Mouse (Mus musculus) bone marrow, adult 2 months (tissue): ENCODE results near the gene Selenon. TPM values are rescaled to one million over a fixed set of nuclear protein-coding genes. Genes with fewer than 3 reads are reported as not detected.

Source experiments
- H3K27ac ChIP-seq: fragments of 200-500 bp; 2 replicates; pipeline ENCODE4 v1.5.1; 2012; ENCODE audit warnings: low read depth, mild to moderate bottlenecking, control low read depth, inconsistent platforms, low read length; ENCODE audit not compliant: control insufficient read depth, poor library complexity, insufficient read depth
- H3K4me1 ChIP-seq: fragments of 200-500 bp; 2 replicates; pipeline ENCODE4 v1.6.1; 2011; ENCODE audit warnings: low read length; ENCODE audit not compliant: control insufficient read depth, insufficient read depth
- H3K4me3 ChIP-seq: fragments of 200-500 bp; replicated peaks from 2 replicates; pipeline ENCODE3; 2011; ENCODE audit warnings: mild to moderate bottlenecking, low read depth, low read length, control low read depth; ENCODE audit not compliant: control insufficient read depth
- CTCF ChIP-seq: fragments of 200-500 bp; IDR thresholded peaks from 2 replicates; pipeline ENCODE4 v1.5.1; 2011; ENCODE audit warnings: low read length, control low read depth; ENCODE audit not compliant: control insufficient read depth, insufficient read depth
- POLR2A ChIP-seq: fragments of 200-500 bp; IDR thresholded peaks from 2 replicates; pipeline ENCODE4 v1.6.1; 2011; ENCODE audit warnings: low read depth, mild to moderate bottlenecking, control low read depth, low read length, borderline replicate concordance; ENCODE audit not compliant: control insufficient read depth
- WGBS: fragments of 180-500 bp; shearing (Covaris S2); methylation state at CpG from one replicate; pipeline ENCODE4 v1.1.7; 2018; 5-methylcytosine and 5-hydroxymethylcytosine counted together
- polyA plus RNA-seq: library from polyadenylated mRNA; stranded (reverse); fragments of >200 nt; gene quantifications from 2 replicates; pipeline ENCODE4 v1.2.4, GENCODE M21; 2011; ENCODE audit warnings: low replicate concordance; ENCODE audit not compliant: missing spikeins, insufficient read depth, insufficient read length

Gene Selenon
- polyA plus RNA-seq, 1 experiment, result 8.4 TPM

DNA sequence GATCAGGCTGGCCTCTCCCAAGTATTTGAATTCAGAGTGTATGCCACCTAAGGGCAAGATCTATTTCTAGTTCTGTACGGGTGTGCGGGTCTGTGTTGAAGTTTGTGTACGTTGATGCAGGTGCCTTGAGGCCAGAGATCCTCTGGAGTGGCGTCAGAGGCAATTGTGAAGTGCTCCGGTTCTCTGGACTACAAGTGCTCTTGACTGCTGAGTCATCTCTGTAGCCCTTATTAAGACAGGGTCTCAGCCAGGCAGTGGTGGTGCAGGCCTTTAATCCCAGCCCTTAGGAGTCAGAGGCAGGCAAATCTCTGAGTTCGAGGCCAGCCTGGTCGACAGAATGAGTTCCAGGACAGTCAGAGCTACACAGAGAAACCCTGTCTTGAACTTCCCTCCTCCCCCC, 36.4 kb downstream of the Selenon start:
- Histone ChIP-seq H3K4me3 (no peak overlapping the region), H3K27ac (no peak overlapping the region), H3K4me1 (peaks cover 1% of the 10 kb centered on the region; the same call in 1 of the 2 replicates)
- 62% methylated on average over 7 of the region's 7 CpGs for WGBS
- no peak for TF ChIP-seq POLR2A
- no peak for TF ChIP-seq CTCF

DNA sequence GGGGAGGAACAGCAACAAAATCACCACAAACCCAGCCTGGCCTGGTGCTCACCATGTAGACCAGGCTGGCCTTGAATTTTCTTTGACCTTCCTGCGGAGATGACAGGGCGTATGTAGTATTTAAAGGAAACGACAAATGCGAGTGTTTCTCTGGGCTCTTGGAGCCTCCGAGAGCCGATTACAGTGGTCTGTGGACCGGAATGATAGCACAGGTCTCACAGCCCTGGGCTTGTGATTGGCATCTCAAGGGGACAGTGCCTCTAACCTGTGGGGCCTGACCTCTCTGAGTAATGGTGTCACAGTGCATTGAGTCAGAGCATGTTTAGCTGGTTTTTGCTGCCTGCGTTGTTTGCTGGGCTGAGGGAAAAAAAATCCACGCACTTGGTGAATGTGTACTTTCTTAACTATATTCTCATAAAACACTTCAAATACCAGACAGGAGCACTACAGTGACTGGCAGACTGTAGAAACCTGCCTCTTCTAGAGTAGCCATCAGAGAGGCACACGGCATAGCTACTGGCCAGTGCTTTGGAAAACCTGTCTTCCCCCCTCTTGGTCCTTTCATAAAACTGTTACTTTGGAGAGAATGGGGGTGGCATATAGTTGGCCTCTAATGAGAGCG, 37.5 kb downstream of the Selenon start:
- Histone ChIP-seq H3K4me1 (peaks cover 1% of the 10 kb centered on the region; the same call in 1 of the 2 replicates), H3K27ac (no peak overlapping the region), H3K4me3 (no peak overlapping the region)
- 92% methylated on average over 11 of the region's 11 CpGs for WGBS
- TF ChIP-seq POLR2A (no peak), CTCF (no peak)

DNA sequence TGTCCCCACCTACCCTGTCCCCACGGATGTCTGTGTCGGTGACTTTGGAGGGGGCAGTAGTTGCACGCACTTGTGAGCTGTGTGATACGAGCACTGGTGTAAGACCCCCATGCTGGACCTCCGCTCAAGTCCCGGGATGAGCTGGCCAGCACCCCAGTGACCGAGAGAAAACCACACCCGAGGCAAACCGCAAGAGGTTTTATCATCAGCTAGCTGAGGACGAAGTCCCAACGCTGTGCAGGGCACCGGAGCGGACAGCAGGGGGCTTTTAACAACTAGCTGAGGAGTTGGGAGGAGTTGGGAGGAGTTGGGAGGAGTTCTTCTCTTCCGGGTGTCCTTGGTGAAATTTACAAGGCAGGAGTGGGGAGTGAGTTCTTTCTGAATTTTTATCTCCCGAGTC, 39.2 kb downstream of the Selenon start:
- peak overlapping the region; percentile 40 for H3K27ac ChIP-seq
- peak overlapping the region; percentile 59 for H3K4me3 ChIP-seq
- WGBS, result 3% methylated on average over 15 of the region's 15 CpGs
- peaks cover 1% of the 10 kb centered on the region; the same call in 1 of the 2 replicates for H3K4me1 ChIP-seq
- TF ChIP-seq CTCF, result peak; percentile 59
- no peak for TF ChIP-seq POLR2A

DNA sequence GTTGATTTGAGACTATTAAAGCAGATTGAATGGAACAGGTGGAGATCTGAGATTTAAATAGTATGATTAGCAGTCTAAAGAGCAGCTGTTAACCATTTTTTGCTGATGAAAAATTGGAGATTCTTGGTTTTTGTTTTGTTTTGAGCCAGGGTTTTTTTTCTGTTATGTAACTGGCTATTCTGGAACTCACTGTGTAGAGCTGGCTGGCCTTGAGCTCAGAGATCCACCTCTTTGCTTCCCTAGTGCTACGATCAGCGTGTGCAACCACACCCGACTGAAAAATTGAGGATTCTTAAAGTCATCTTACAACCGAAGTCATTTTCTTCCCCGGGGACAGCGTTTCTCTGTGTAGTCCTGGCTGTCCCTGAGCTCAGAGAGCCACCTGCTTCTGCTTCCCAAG, 40.2 kb downstream of the Selenon start:
- peak overlapping the region; percentile 52 for H3K4me3 ChIP-seq
- TF ChIP-seq POLR2A (no peak), CTCF (no peak)
- peaks cover 1% of the 10 kb centered on the region; the same call in 1 of the 2 replicates for H3K4me1 ChIP-seq
- 0 out of 2 replicates have a peak overlapping the region, but pooled peaks have one; percentile 3 for H3K27ac ChIP-seq
- WGBS, result 27% methylated on average over 6 of the region's 6 CpGs

DNA sequence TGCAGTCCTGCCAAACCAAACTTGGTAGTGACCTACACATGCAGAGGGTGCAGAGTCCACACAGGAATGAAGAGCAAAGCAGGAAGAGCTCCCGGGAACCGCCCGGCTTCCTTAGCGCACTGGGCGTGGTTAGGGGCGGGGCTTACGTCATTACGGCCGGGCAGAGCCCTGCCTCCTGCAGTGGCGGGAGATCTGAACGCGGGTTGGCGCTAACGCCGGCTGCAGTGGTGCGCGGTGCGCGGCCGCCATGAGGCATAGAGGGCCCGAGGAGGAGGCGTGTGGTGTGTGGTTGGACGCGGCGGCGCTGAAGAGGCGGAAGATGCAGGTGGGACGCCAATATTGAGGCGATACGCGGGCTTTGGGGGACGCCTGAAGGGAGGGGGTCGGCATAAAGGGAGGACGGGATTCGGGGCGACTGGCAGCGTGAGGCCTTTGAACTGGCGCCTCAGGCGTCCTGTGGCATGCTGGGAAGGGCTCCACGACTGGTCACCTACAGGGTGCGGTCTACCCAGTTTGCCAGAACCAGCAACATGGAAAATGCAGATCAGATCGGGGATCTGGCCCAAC, 41.0 kb downstream of the Selenon start, which contains the start of gene Aunip:
Aunip (plus strand) TSS at position 155 of the 567 bp plus-strand sequence.
- H3K4me1 ChIP-seq, result peaks cover 1% of the 10 kb centered on the region; the same call in 1 of the 2 replicates
- H3K27ac ChIP-seq, result peak within 1 kb of the TSS; percentile 75
- WGBS, result under 1% methylated on average over 42 of the region's 42 CpGs
- TF ChIP-seq CTCF (no peak), POLR2A (peak; percentile 81; the same call in 1 of the 2 replicates)
- peak within 1 kb of the TSS; percentile 90 for H3K4me3 ChIP-seq

DNA sequence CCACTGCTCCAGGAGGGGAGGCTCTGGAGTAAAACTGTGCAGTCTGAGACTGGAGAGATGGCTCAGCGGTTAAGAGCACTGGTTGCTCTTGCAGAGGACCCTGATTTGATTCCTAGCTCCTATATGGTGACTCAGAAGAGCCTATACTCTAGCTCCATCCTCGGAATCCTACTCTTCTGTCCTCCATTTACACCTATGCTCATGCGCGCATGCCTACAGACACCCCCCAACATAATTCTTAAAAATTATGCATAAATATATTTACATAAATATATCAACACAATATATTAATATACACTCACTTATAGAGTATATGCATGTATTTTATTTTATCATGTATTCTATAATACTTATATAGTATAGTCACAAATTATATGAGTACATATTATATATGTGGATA, 41.6 kb downstream of the Selenon start:
- WGBS, result 94% methylated on average over 4 of the region's 4 CpGs
- TF ChIP-seq CTCF, result no peak
- TF ChIP-seq POLR2A, result no peak
- no peak overlapping the region for H3K4me3 ChIP-seq
- H3K4me1 ChIP-seq, result peaks cover 1% of the 10 kb centered on the region; the same call in 1 of the 2 replicates
- H3K27ac ChIP-seq, result no peak overlapping the region

DNA sequence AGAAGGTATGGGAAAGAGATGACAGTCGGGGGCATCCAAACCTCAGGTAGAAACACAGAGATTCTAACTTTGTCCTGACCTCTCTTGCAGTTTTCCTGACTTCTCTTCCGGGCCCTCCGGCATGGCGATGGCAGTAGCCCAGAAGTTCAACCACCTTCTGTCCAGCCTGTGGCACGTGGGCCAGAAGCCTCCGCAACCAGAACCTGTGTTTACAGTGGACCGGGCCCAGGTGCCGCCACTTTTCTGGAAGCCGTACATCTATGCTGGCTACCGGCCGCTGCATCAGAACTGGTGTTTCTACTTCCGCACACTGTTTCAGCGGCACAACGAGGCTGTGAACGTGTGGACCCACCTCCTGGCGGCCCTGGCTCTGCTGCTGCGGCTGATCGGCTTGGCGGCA, 45.3 kb downstream of the Selenon start:
- no peak overlapping the region for H3K27ac ChIP-seq
- 96% methylated on average over 19 of the region's 19 CpGs for WGBS
- no peak overlapping the region for H3K4me3 ChIP-seq
- TF ChIP-seq CTCF (no peak), POLR2A (no peak)
- H3K4me1 ChIP-seq, result no peaks in the 10 kb centered on the region; the same call in 1 of the 2 replicates

DNA sequence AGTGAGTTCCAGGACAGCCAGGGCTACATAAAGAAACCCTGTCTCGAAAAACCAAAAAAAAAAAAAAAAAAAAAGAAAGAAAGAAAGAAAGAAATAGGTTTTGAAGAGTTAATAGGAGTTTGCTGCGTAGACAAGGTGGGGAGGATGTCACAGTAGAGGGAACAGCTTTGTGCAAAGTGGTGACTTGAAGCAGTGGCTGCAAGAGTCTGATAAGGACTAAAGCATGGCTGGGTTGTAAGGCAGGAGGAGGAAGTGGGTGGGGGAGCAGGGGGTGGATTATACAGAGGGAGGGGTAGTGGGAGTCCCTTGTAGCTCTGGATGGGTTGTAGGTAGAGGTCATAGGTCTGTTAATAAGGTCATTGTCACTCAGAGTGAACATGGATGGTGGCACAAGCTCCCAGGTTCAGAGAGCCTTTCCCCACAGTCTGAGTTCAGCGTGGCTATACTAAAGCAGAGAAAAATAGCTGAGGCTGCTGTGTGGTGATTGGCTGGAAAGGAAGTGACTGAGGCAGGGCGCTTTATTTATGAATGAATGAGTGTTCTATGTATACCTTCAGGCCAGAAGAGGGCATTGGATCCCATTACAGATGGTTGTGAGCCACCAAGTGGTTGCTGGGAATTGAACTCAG, 45.9 kb downstream of the Selenon start:
- no peaks in the 10 kb centered on the region; the same call in 1 of the 2 replicates for H3K4me1 ChIP-seq
- H3K4me3 ChIP-seq, result no peak overlapping the region
- H3K27ac ChIP-seq, result no peak overlapping the region; the same call in 1 of the 2 replicates
- TF ChIP-seq POLR2A (no peak), CTCF (no peak)
- WGBS, result 42% methylated on average over 3 of the region's 4 CpGs
